In the genomic region with DNA sequence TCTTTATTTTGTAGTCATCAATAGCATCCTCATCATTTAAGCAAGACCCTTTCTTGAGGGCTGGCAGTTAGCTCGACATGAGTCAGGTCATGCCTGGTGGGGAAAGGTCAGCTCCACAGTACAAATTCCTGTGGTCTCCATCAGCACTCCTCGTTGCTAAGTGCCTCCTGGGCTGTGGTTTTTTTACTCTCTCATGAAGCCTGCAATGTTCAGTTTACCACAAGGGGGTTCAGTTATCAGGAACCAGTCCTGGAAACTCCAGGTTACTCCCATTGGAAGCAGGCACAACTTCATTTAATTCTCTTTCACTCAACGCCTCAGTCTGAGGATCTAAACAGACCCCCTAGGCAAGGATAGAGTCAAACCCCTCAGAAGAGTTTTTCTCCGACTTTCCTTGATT, we compare ENCODE assay signal across 24 mouse cellular contexts.
DNase-seq lines count a peak whose midpoint lies in the region; ATAC-seq and TF ChIP-seq lines count a peak whose summit lies in the region.
"Had no signal": no experiment of that assay in that cellular context is flagged by ENCODE, and none has a peak within 500 bp of the region (broad histone marks: within the 10 kb centered on the region; RNA-seq: fewer than 3 reads in every experiment).

No protein-coding gene starts in this region.

- peak; percentile 29 for TF ChIP-seq CTCF in hindbrain, postnatal 0 days (IDR thresholded peaks at IDR 0.05; ENCODE audit: low read depth)

- WGBS in hindbrain, postnatal 0 days, result 48% methylated on average over 4 of the region's 4 CpGs
- WGBS in hindbrain, embryonic 13.5 days, result 61% methylated on average over 4 of the region's 4 CpGs

- no peaks in the 10 kb centered on the region for H3K27me3 ChIP-seq in hindbrain, postnatal 0 days (ENCODE audit: insufficient read depth, low read length)
- H3K27me3 ChIP-seq in hindbrain, embryonic 13.5 days, result no peaks in the 10 kb centered on the region
- H3K27me3 ChIP-seq: embryonic facial prominence, embryonic 13.5 days; forebrain, embryonic 13.5 days; midbrain, embryonic 13.5 days; stomach, embryonic 15.5 days had no signal

- H3K4me3 ChIP-seq in hindbrain, postnatal 0 days (ENCODE audit: low read length), result no peak overlapping the region
- no peak overlapping the region for H3K4me3 ChIP-seq in hindbrain, embryonic 13.5 days
- H3K4me3 ChIP-seq: embryonic facial prominence, embryonic 13.5 days; forebrain, embryonic 13.5 days; heart, adult 2 months; midbrain, embryonic 13.5 days; stomach, embryonic 15.5 days had no signal

- no peak overlapping the region for H3K27ac ChIP-seq in hindbrain, postnatal 0 days
- H3K27ac ChIP-seq in hindbrain, embryonic 13.5 days, result no peak overlapping the region
- H3K27ac ChIP-seq: embryonic facial prominence, embryonic 13.5 days; forebrain, embryonic 13.5 days; heart, adult 2 months; midbrain, embryonic 13.5 days; stomach, embryonic 15.5 days had no signal

- no peaks in the 10 kb centered on the region for H3K4me1 ChIP-seq in hindbrain, postnatal 0 days (ENCODE audit: insufficient read depth, low read length)
- 0 out of 2 replicates have a peak, but pooled peaks cover 4% of the 10 kb centered on the region for H3K4me1 ChIP-seq in hindbrain, embryonic 13.5 days (replicated peaks)
- H3K4me1 ChIP-seq: embryonic facial prominence, embryonic 13.5 days; forebrain, embryonic 13.5 days; midbrain, embryonic 13.5 days; stomach, embryonic 15.5 days had no signal

- no peak overlapping the region for H3K4me2 ChIP-seq in hindbrain, postnatal 0 days (ENCODE audit: low read depth, low read length)
- no peak overlapping the region for H3K4me2 ChIP-seq in hindbrain, embryonic 13.5 days
- H3K4me2 ChIP-seq: embryonic facial prominence, embryonic 13.5 days; forebrain, embryonic 13.5 days; liver, embryonic 11.5 days; midbrain, embryonic 13.5 days; stomach, embryonic 15.5 days had no signal

- peak; percentile 17 for DNase-seq in embryo, embryonic 10 days (ENCODE audit: low spot score)
- DNase-seq in embryo, embryonic 9.5 days (ENCODE audit: extremely low spot score), result no peak
- peak; percentile 13 for DNase-seq in hindbrain, postnatal 0 days (ENCODE audit: low spot score)
- DNase-seq in 3T3-L1 (ENCODE audit: low read depth, low spot score) (peak; percentile 16), R1 (ENCODE audit: low read depth, low spot score) (peak; percentile 51)
- DNase-seq in spleen, postnatal 10 days (ENCODE audit: low spot score in 2 of 2), result no peak
- no peak for DNase-seq in frontal cortex, postnatal 14 days (ENCODE audit: low spot score in 2 of 2)
- DNase-seq: adrenal gland, postnatal 36 days; cerebellum, adult 9-10 months; gastrocnemius, postnatal 14 days; heart, adult 2 months; kidney, postnatal 4 days; liver, postnatal 0 days; lung, postnatal 14 days; right cerebral cortex, postnatal 25 days; spleen, adult 18-20 months; thymus, postnatal 25 days had no signal

- no peak overlapping the region for H3K9ac ChIP-seq in hindbrain, postnatal 0 days (replicated peaks; ENCODE audit: low read length)
- H3K9ac ChIP-seq in hindbrain, embryonic 13.5 days, result no peak overlapping the region
- H3K9ac ChIP-seq: embryonic facial prominence, embryonic 13.5 days; forebrain, embryonic 13.5 days; liver, postnatal 0 days; midbrain, embryonic 13.5 days; stomach, embryonic 15.5 days had no signal

- H3K36me3 ChIP-seq in hindbrain, postnatal 0 days (ENCODE audit: insufficient read depth, low read length), result no peaks in the 10 kb centered on the region
- H3K36me3 ChIP-seq in hindbrain, embryonic 13.5 days, result no peaks in the 10 kb centered on the region
- H3K36me3 ChIP-seq: embryonic facial prominence, embryonic 13.5 days; midbrain, embryonic 13.5 days; stomach, embryonic 15.5 days had no signal

- no peak for ATAC-seq in hindbrain, postnatal 0 days
- no peak for ATAC-seq in hindbrain, embryonic 13.5 days (ENCODE audit: low FRiP score)
- ATAC-seq: forebrain, embryonic 13.5 days; intestine, postnatal 0 days; liver, postnatal 0 days; midbrain, embryonic 13.5 days had no signal

- no peaks in the 10 kb centered on the region for H3K9me3 ChIP-seq in hindbrain, postnatal 0 days (ENCODE audit: low read length)
- H3K9me3 ChIP-seq in hindbrain, embryonic 13.5 days, result no peaks in the 10 kb centered on the region
- H3K9me3 ChIP-seq: embryonic facial prominence, embryonic 13.5 days; forebrain, embryonic 13.5 days; midbrain, embryonic 13.5 days; stomach, embryonic 15.5 days had no signal

Comparison
In these comparisons a context has a peak if more than half of its experiments do, and no peak if none do; other contexts are left out.
1. DNase-seq: peak in embryo, embryonic 10 days (single experiment), hindbrain, postnatal 0 days (single experiment), 3T3-L1 (single experiment) and R1 (single experiment); none in embryo, embryonic 9.5 days (single experiment), spleen, postnatal 10 days (0 of 2) and frontal cortex, postnatal 14 days (0 of 2).